Mouse (Mus musculus) embryonic facial prominence, embryonic 13.5 days (tissue): ENCODE data around the gene Pde4d. TPM values are rescaled to one million over a fixed set of nuclear protein-coding genes. Genes with fewer than 3 reads are reported as not detected.
A peak's percentile ranks its signal among the peaks of the same experiment; 100 is the strongest.

Experiments used
- ATAC-seq: fragments of 200-750 bp; cut with Nextera tagmentation; 2 replicates; pipeline ENCODE4 v1.8.0; 2017; ENCODE audit warnings: low read depth; ENCODE audit not compliant: insufficient number of reproducible peaks, insufficient read depth, low FRiP score, low TSS enrichment
- H3K27ac ChIP-seq: fragments of 300-500 bp; sonication (generic); 2 replicates; pipeline ENCODE4 v1.5.1; 2015; ENCODE audit warnings: moderate library complexity, mild to moderate bottlenecking, inconsistent platforms
- H3K27me3 ChIP-seq: fragments of 300-500 bp; sonication (generic); 2 replicates; pipeline ENCODE4 v1.6.1; 2015; ENCODE audit warnings: mild to moderate bottlenecking, inconsistent platforms
- H3K36me3 ChIP-seq: fragments of 300-500 bp; sonication (generic); 2 replicates; pipeline ENCODE4 v1.6.1; 2015; ENCODE audit warnings: mild to moderate bottlenecking, inconsistent platforms
- H3K4me1 ChIP-seq: fragments of 300-500 bp; sonication (generic); 2 replicates; pipeline ENCODE4 v1.6.1; 2015; ENCODE audit warnings: inconsistent platforms
- H3K4me2 ChIP-seq: fragments of 300-500 bp; sonication (generic); 2 replicates; pipeline ENCODE4 v1.6.1; 2015; ENCODE audit warnings: moderate library complexity, mild to moderate bottlenecking, inconsistent platforms
- H3K4me3 ChIP-seq: fragments of 300-500 bp; sonication (generic); 2 replicates; pipeline ENCODE4 v1.5.1; 2015; ENCODE audit warnings: mild to moderate bottlenecking, inconsistent platforms
- H3K9ac ChIP-seq: fragments of 300-500 bp; sonication (generic); 2 replicates; pipeline ENCODE4 v1.6.1; 2015; ENCODE audit warnings: mild to moderate bottlenecking, inconsistent platforms
- H3K9me3 ChIP-seq: fragments of 300-500 bp; sonication (generic); 2 replicates; pipeline ENCODE4 v1.6.1; 2016; ENCODE audit warnings: inconsistent platforms
- WGBS: fragments of 180-500 bp; shearing (Covaris S2); methylation state at CpG from one replicate; pipeline ENCODE4 v1.1.7; 2015; ENCODE audit warnings: mixed read lengths; 5-methylcytosine and 5-hydroxymethylcytosine counted together
- polyA plus RNA-seq: library from polyadenylated mRNA; unstranded; fragments of >200 nt; fragmentation: Nextera tagmentation; extraction: Ambion mirVana; gene quantifications from 2 replicates; pipeline ENCODE4 v1.2.1, GENCODE M21; 2015

Gene Pde4d
- polyA plus RNA-seq, 1 experiment from 2014 or later, result 22.9 TPM

DNA sequence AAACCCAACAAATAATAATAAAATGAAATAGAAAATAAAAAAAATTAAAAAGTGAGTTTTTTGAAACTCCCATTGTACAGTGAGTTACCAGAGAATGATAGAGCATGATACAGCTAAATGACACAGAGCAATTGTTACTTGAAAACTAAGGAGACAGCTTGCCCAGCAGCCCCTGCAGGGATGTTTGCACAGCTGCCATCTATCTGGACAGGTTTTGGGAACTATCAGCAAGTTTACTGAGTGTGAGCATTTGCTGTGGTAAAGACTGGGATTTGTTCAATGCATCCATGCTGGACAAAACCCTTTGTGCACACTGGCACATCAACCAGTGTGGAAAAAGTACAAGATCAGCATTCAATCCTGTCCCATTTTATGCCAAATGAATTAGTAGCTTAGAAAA lies 843.3 kb downstream of the Pde4d start:
- Histone ChIP-seq H3K9me3 (no peaks in the 10 kb centered on the region), H3K4me2 (no peak overlapping the region), H3K9ac (no peak overlapping the region), H3K4me3 (no peak overlapping the region), H3K4me1 (no peaks in the 10 kb centered on the region), H3K27me3 (no peaks in the 10 kb centered on the region), H3K27ac (no peak overlapping the region), H3K36me3 (no peaks in the 10 kb centered on the region)
- ATAC-seq, result no peak

DNA sequence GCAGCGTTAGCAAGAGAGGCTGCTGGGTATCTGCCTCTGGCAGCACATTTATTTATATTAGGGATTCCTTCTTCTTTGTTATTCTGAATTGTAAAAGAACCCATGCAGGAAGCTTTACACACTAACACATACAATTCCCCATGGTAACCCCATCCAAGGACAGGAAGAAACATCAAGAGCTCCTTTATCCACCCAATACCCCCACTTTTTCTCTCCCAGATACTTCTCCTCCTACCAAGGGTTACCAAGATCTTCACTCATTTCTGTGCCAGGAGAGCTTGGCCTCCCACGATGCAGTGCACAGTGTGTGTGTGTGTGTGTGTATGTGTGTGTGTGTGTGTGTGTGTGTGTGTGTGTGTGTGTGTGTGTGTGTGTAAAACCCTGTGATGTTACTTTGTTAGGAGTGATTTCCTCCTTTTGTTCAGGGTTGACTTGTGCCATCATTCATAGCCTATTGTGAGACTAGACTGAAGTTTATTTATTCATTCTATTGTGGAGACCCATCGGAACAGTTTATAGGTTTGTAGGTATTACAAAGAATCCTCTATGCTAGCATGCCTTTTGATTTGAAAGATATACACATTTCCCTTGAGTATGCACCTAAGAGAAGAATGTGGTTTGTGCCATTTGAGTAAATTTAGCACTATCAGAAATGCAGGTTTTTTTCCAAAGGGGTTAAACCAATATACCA lies 846.7 kb downstream of the Pde4d start:
- Histone ChIP-seq H3K27me3 (no peaks in the 10 kb centered on the region), H3K4me2 (no peak overlapping the region), H3K4me1 (peaks cover 11% of the 10 kb centered on the region; the same call in 1 of the 2 replicates), H3K27ac (no peak overlapping the region), H3K36me3 (no peaks in the 10 kb centered on the region), H3K9ac (no peak overlapping the region), H3K4me3 (no peak overlapping the region), H3K9me3 (no peaks in the 10 kb centered on the region)
- WGBS, result 65% methylated on average over 3 of the region's 3 CpGs
- no peak for ATAC-seq

DNA sequence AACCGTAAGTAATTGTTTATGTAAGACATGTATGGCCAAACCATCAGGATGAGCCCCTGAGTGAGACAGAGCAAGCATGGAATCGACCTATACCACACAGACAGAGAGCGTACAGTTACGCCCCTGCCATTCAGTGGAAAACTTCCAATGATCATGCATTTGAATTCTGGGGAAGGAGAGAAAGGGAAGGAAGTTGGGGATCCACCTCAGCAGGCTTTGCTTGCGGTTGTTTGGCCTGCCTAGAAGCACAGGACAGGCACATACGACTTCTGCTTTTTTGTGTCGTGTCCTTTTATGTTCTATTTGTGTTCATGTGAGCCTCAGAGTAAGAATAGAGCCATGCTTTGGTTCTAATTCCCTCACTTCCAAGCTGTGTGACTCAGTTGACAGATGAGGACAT lies 849.1 kb downstream of the Pde4d start:
- H3K9me3 ChIP-seq, result no peaks in the 10 kb centered on the region
- no peak overlapping the region for H3K4me3 ChIP-seq
- H3K36me3 ChIP-seq, result no peaks in the 10 kb centered on the region
- no peak overlapping the region for H3K9ac ChIP-seq
- ATAC-seq, result no peak
- 87% methylated on average over 7 of the region's 7 CpGs for WGBS
- no peaks in the 10 kb centered on the region for H3K27me3 ChIP-seq
- peaks cover 11% of the 10 kb centered on the region; the same call in 1 of the 2 replicates for H3K4me1 ChIP-seq
- H3K27ac ChIP-seq, result no peak overlapping the region
- H3K4me2 ChIP-seq, result no peak overlapping the region

DNA sequence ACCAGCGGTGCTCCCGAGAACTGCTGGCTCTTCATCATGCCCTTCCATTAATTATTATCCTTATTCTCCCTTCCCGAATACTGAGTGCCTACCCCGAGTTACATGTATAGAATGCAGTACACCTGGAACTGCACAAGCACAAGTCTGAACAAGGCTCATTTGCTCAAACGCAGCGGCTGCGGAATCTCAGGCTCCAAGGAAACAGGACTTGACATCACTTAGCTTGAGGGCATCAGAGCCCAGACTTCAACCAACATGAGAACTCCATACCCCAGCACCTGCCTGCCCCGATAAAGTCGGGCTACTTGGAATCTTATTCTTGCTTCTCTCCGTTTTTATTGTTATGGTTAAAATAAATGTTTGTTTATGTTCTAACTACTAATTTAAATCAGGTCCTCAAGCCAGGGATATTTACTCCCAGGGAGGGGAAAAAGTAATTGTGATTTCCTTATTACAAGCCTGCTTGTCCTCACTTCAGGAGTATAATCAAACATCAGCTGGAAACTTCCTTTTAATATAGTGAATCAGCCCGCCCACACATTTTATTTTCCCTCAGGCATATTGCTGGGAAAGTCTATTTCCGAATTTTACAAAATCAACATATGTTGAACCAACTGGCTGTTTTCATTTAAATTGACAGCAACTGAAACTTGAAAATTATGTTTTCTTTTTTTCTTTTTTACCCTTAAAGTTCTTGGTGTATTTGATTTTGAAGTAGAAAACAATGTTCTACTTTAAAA lies 849.9 kb downstream of the Pde4d start:
- no peaks in the 10 kb centered on the region for H3K36me3 ChIP-seq
- H3K9ac ChIP-seq, result no peak overlapping the region
- peaks cover 11% of the 10 kb centered on the region; the same call in 1 of the 2 replicates for H3K4me1 ChIP-seq
- H3K4me2 ChIP-seq, result no peak overlapping the region
- H3K9me3 ChIP-seq, result no peaks in the 10 kb centered on the region
- H3K27me3 ChIP-seq, result no peaks in the 10 kb centered on the region
- no peak for ATAC-seq
- no peak overlapping the region for H3K27ac ChIP-seq
- WGBS, result 57% methylated on average over 12 of the region's 12 CpGs
- no peak overlapping the region for H3K4me3 ChIP-seq

DNA sequence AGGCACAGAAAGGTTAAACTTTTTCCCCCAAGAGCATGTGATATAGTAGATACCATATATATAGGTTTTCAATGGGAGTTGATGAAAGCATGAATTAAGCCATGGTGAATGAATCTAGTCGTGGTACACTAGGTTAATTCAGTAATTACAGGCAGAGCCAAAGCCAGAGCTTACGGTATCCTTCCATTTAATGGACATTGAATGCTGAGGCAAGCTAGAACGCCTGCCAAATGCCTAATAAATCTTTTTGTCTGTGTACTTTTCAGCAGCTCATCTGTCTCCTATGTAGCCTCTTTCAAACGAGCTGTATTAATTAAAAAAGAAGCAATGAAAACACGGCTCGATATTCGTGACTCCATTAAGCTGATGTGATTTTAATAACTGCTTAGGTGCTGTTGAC lies 862.8 kb downstream of the Pde4d start:
- no peaks in the 10 kb centered on the region for H3K36me3 ChIP-seq
- no peaks in the 10 kb centered on the region for H3K9me3 ChIP-seq
- no peak overlapping the region for H3K9ac ChIP-seq
- H3K4me3 ChIP-seq, result no peak overlapping the region
- WGBS, result 65% methylated on average over 7 of the region's 7 CpGs
- no peak for ATAC-seq
- H3K4me2 ChIP-seq, result no peak overlapping the region
- H3K27ac ChIP-seq, result no peak overlapping the region
- H3K4me1 ChIP-seq, result no peaks in the 10 kb centered on the region
- no peaks in the 10 kb centered on the region for H3K27me3 ChIP-seq

DNA sequence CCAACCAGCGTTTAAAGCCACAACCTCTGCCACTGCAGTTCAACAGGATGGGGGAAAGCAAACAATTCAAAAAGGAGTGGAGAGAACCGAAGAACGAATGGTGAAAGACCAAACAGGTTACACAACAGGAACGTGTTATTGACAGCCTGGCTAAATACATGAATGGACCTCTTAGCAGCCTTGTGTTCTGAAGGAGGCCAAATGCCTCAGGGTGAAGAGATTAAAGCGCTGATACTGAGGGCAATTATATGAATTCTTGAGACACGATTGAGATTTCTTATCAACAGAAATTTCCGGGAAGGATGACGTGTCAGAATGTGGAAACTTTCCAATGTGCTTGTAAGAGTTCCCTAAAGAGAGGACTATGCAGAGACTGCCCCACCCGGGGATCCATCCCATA lies 865.9 kb downstream of the Pde4d start:
- Histone ChIP-seq H3K4me2 (no peak overlapping the region), H3K4me1 (0 out of 2 replicates have a peak, but pooled peaks cover 4% of the 10 kb centered on the region), H3K9ac (no peak overlapping the region), H3K27me3 (no peaks in the 10 kb centered on the region), H3K27ac (no peak overlapping the region), H3K9me3 (no peaks in the 10 kb centered on the region), H3K36me3 (no peaks in the 10 kb centered on the region), H3K4me3 (no peak overlapping the region)
- whole genome bisulfite sequencing, result 60% methylated on average over 9 of the region's 9 CpGs
- ATAC-seq, result no peak

DNA sequence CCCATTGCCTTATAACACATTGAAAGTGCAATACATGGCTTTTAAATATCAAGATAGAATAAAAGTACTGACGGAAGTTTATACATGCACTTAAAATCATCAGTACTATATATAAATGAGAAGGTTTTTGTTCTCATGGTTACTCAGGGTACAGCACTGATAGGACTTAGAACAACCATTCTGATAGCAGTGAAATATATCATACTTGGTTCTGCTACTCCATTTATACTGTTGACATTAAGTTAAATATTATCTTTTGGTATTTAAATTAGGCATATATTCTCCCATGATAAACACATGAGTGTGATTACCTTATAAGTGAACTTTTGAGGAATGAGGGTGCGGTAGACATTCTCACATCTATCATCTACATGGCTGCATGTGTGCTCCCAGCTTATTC lies 867.9 kb downstream of the Pde4d start:
- no peak overlapping the region for H3K27ac ChIP-seq
- no peaks in the 10 kb centered on the region for H3K27me3 ChIP-seq
- no peak overlapping the region for H3K4me2 ChIP-seq
- H3K9me3 ChIP-seq, result no peaks in the 10 kb centered on the region
- H3K9ac ChIP-seq, result no peak overlapping the region
- H3K4me3 ChIP-seq, result no peak overlapping the region
- no peaks in the 10 kb centered on the region for H3K36me3 ChIP-seq
- ATAC-seq, result no peak
- whole genome bisulfite sequencing, result 95% methylated on average over 2 of the region's 2 CpGs
- H3K4me1 ChIP-seq, result 0 out of 2 replicates have a peak, but pooled peaks cover 4% of the 10 kb centered on the region

DNA sequence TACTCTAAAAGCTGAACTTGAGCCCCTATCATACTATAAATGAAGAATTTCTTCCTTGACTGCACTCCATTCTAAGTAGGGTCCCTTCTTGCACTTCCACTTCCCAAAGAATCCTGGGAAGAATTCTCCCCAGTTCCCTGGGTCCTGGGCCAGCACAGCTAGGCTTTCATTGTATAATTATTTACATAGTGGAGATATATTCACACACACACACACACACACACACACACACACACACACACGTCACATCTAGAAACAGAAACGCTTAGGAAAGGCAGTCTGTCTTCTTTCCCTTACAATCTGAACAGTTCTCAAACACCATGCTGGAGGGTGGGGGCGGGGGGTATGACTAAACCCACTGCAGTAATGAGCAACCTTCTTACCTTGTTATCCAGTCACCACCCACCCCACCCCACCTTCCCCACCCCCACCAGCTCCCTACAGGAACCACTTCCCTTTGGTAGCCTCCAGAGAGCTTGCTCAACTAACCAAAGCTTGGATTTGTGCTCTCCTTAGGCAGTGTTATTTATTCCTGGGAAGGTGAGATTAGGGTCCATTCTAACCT lies 868.8 kb downstream of the Pde4d start:
- Histone ChIP-seq H3K9me3 (no peaks in the 10 kb centered on the region), H3K4me3 (no peak overlapping the region), H3K27me3 (no peaks in the 10 kb centered on the region), H3K36me3 (no peaks in the 10 kb centered on the region), H3K9ac (no peak overlapping the region), H3K4me2 (no peak overlapping the region), H3K27ac (no peak overlapping the region), H3K4me1 (0 out of 2 replicates have a peak, but pooled peaks cover 4% of the 10 kb centered on the region)
- ATAC-seq, result no peak
- 76% methylated on average over 3 of the region's 3 CpGs for WGBS

DNA sequence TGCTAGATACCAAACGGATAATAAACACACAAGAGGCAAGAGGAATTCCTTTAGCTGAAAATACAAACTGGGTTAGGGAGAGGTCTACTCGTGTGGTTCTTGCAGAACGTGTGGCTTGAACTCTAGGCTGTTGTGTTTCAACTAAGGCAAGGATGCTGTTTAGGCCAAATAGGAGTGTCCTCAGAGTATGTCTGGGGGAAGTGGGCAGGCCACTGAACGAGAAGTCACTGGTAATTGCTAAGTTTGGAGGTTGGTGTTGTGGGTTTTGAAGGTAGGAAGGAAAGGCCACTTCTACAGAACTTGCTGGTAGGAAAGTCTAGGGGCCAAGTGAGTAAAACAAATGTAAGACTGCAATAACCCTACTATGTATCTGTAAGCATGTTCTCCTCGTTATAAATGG lies 876.3 kb downstream of the Pde4d start:
- H3K27me3 ChIP-seq, result no peaks in the 10 kb centered on the region
- WGBS, result 89% methylated on average over 5 of the region's 5 CpGs
- H3K9me3 ChIP-seq, result no peaks in the 10 kb centered on the region
- peaks cover 3% of the 10 kb centered on the region; the same call in 1 of the 2 replicates for H3K4me1 ChIP-seq
- H3K36me3 ChIP-seq, result no peaks in the 10 kb centered on the region
- H3K9ac ChIP-seq, result no peak overlapping the region
- no peak overlapping the region for H3K27ac ChIP-seq
- H3K4me3 ChIP-seq, result no peak overlapping the region
- no peak for ATAC-seq
- H3K4me2 ChIP-seq, result no peak overlapping the region

DNA sequence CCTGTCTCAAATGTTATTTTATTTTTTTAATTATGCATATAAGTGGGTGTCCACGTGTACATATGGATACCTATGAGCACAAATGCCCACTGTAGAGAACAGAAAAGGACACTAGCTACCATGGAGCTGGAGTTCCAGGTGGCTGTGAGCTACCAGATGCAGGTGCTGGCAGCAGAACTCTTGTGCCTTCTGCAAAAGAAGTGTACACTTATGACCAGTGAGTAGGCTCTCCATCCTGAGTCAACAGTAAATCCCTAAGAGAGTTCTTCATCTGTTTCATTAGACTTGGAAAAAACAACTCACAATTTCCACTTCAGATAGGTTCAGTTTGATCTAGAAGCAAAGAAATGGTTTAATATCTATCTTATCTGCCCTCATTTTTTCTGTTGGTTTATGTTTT lies 881.8 kb downstream of the Pde4d start:
- Histone ChIP-seq H3K27ac (no peak overlapping the region), H3K27me3 (no peaks in the 10 kb centered on the region), H3K4me1 (peaks cover 3% of the 10 kb centered on the region; the same call in 1 of the 2 replicates), H3K4me3 (no peak overlapping the region), H3K9me3 (no peaks in the 10 kb centered on the region), H3K36me3 (no peaks in the 10 kb centered on the region), H3K9ac (no peak overlapping the region), H3K4me2 (no peak overlapping the region)
- ATAC-seq, result no peak
- 60% methylated on average over 1 of the region's 1 CpGs for WGBS

DNA sequence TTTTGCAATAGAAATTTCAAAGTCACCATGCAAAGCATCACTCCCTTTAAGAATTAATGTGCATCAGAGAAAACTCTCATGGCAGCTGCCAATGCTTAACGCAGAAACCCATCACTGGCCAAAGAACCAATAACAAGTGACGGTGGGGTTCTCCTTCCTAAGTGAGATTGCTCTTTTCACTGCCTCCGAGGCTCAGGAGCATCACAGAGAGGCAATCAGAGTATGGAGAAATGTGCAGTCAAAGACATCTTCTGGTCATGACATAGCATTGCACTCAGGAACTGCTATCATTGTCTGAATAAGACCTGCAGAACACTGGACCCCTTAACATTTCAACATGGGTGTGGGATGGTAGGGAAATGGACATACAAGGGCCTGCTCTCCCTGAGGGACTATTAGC lies 892.2 kb downstream of the Pde4d start:
- H3K9me3 ChIP-seq, result no peaks in the 10 kb centered on the region
- H3K36me3 ChIP-seq, result no peaks in the 10 kb centered on the region
- H3K4me1 ChIP-seq, result peaks cover 27% of the 10 kb centered on the region
- no peaks in the 10 kb centered on the region for H3K27me3 ChIP-seq
- ATAC-seq, result no peak
- H3K4me2 ChIP-seq, result no peak overlapping the region
- no peak overlapping the region for H3K27ac ChIP-seq
- no peak overlapping the region for H3K4me3 ChIP-seq
- H3K9ac ChIP-seq, result no peak overlapping the region
- WGBS, result 43% methylated on average over 3 of the region's 3 CpGs

DNA sequence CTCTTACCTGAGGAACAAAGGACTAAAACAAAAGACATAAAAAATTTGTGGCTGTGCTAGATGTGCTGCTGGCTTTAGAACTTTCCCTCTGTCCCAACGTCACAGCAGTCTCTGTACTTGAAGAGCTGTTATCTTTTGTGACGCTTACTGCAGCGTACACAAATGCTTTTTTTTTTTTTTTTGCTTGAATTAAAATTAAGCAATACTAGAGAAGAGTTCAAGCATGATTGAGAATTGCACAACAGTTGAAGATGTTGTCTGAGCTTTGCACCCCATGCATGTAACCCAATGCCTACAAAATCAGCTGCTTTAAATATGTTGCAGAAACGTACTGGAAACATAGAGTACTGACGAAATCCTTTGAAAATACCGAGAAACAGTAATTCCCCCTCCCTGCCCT lies 892.7 kb downstream of the Pde4d start:
- Histone ChIP-seq H3K27me3 (no peaks in the 10 kb centered on the region), H3K4me1 (peaks cover 27% of the 10 kb centered on the region), H3K27ac (no peak overlapping the region), H3K9ac (no peak overlapping the region), H3K9me3 (no peaks in the 10 kb centered on the region), H3K4me2 (peak overlapping the region; percentile 33), H3K4me3 (no peak overlapping the region), H3K36me3 (no peaks in the 10 kb centered on the region)
- no peak for ATAC-seq
- 23% methylated on average over 6 of the region's 6 CpGs for WGBS
